Mouse (Mus musculus) MEL (cell line): ENCODE results near the gene Nup214. TPM values are rescaled to one million over a fixed set of nuclear protein-coding genes. Genes with fewer than 3 reads are reported as not detected.

Source experiments
- DNase-seq: peaks from one replicate; pipeline ENCODE4 v3.0.0; 2011; ENCODE audit warnings: low read depth, low spot score
- H3K27ac ChIP-seq: 2 replicates; pipeline ENCODE4 v1.5.1; 2012; ENCODE audit warnings: low read depth, mild to moderate bottlenecking, control low read depth, low read length, moderate library complexity; ENCODE audit not compliant: control insufficient read depth
- H3K27me3 ChIP-seq, 2 experiments: fragments of 150-350 bp in 1 of 2; sonication (generic) in 1 of 2; 2 replicates each; pipeline ENCODE4 v1.6.1; 2012; ENCODE audit warnings: low read length in 2 of 2, mild to moderate bottlenecking in 2 of 2, improper control_type of control experiment in 1 of 2, moderate library complexity in 1 of 2; ENCODE audit not compliant: insufficient read depth in 2 of 2, control insufficient read depth in 1 of 2
- H3K36me3 ChIP-seq, 2 experiments: 2 replicates each; pipeline ENCODE4 v1.6.1; 2012 to 2014; ENCODE audit warnings: low read length in 2 of 2, improper control_type of control experiment in 1 of 2, inconsistent platforms in 1 of 2, mild to moderate bottlenecking in 1 of 2; ENCODE audit not compliant: insufficient read depth in 2 of 2, control insufficient read depth in 1 of 2
- H3K4me1 ChIP-seq, 2 experiments: fragments of 150-350 bp in 1 of 2; sonication (generic) in 1 of 2; 2 replicates each; pipeline ENCODE4 v1.6.1; 2012; ENCODE audit warnings: low read length in 2 of 2, improper control_type of control experiment in 1 of 2, mild to moderate bottlenecking in 1 of 2; ENCODE audit not compliant: insufficient read depth in 2 of 2, control insufficient read depth in 1 of 2
- H3K4me3 ChIP-seq, 2 experiments: fragments of 150-350 bp in 1 of 2; sonication (generic) in 1 of 2; 2 replicates each; pipeline ENCODE4 v1.5.1; 2012; ENCODE audit warnings: low read depth in 2 of 2, low read length in 2 of 2, mild to moderate bottlenecking in 2 of 2, moderate library complexity in 2 of 2, control low read depth in 1 of 2, improper control_type of control experiment in 1 of 2; ENCODE audit not compliant: control insufficient read depth in 1 of 2, insufficient read depth in 1 of 2
- H3K79me2 ChIP-seq: 2 replicates; pipeline ENCODE4 v1.6.1; 2012; ENCODE audit warnings: mild to moderate bottlenecking, low read length, moderate library complexity; ENCODE audit not compliant: control insufficient read depth, poor library complexity, insufficient read depth
- H3K9ac ChIP-seq: 2 replicates; pipeline ENCODE4 v1.6.1; 2012; ENCODE audit warnings: low read depth, mild to moderate bottlenecking, control low read depth, low read length, moderate library complexity; ENCODE audit not compliant: control insufficient read depth, poor library complexity, severe bottlenecking
- H3K9me3 ChIP-seq: fragments of 150-350 bp; sonication (generic); replicated peaks from 2 replicates; pipeline ENCODE4 v1.6.1; 2012; ENCODE audit warnings: mild to moderate bottlenecking, low read length, improper control_type of control experiment, moderate library complexity; ENCODE audit not compliant: insufficient read depth
- BHLHE40 ChIP-seq: IDR thresholded peaks from 2 replicates; pipeline ENCODE4 v1.6.1; 2012; ENCODE audit warnings: low read depth, mild to moderate bottlenecking, inconsistent platforms, low read length, improper control_type of control experiment, borderline replicate concordance
- ELF1 ChIP-seq: IDR thresholded peaks from 2 replicates; pipeline ENCODE4 v1.6.1; 2014; ENCODE audit warnings: low read depth, mild to moderate bottlenecking, inconsistent platforms, low read length, improper control_type of control experiment, moderate library complexity
- EP300 ChIP-seq, 2 experiments: IDR thresholded peaks; 2 replicates each; pipeline ENCODE4 v1.6.1; 2011; ENCODE audit warnings: improper control_type of control experiment in 2 of 2, low read length in 2 of 2, low read depth in 1 of 2, mild to moderate bottlenecking in 1 of 2
- ETS1 ChIP-seq: IDR thresholded peaks from 2 replicates; pipeline ENCODE4 v1.6.1; 2012; ENCODE audit warnings: low read depth, mild to moderate bottlenecking, inconsistent platforms, low read length, improper control_type of control experiment, moderate library complexity
- GABPA ChIP-seq: IDR thresholded peaks from 2 replicates; pipeline ENCODE4 v1.6.1; 2012; ENCODE audit warnings: low read depth, mild to moderate bottlenecking, inconsistent platforms, low read length, improper control_type of control experiment, moderate library complexity
- HCFC1 ChIP-seq: IDR thresholded peaks from 2 replicates; pipeline ENCODE4 v1.6.1; 2012; ENCODE audit warnings: low read depth, mild to moderate bottlenecking, inconsistent platforms, low read length, improper control_type of control experiment, moderate library complexity
- JUND ChIP-seq: IDR thresholded peaks from 2 replicates; pipeline ENCODE4 v1.6.1; 2011; ENCODE audit warnings: low read depth, mild to moderate bottlenecking, improper control_type of control experiment, low read length
- MAFK ChIP-seq: IDR thresholded peaks from 2 replicates; pipeline ENCODE4 v1.6.1; 2011; ENCODE audit warnings: low read depth, mild to moderate bottlenecking, low read length, improper control_type of control experiment, borderline replicate concordance
- MAX ChIP-seq: IDR thresholded peaks from 2 replicates; pipeline ENCODE4 v1.6.1; 2011; ENCODE audit warnings: low read length, improper control_type of control experiment
- MYC ChIP-seq: IDR thresholded peaks from 2 replicates; pipeline ENCODE4 v1.6.1; 2011; ENCODE audit warnings: low read depth, mild to moderate bottlenecking, low read length, improper control_type of control experiment, moderate library complexity
- NELFE ChIP-seq: IDR thresholded peaks from 2 replicates; pipeline ENCODE4 v1.6.1; 2011; ENCODE audit warnings: low read depth, low read length, improper control_type of control experiment
- NRF1 ChIP-seq: IDR thresholded peaks from 2 replicates; pipeline ENCODE4 v1.6.1; 2014; ENCODE audit warnings: low read depth, mild to moderate bottlenecking, inconsistent platforms, low read length, improper control_type of control experiment, moderate library complexity; ENCODE audit not compliant: poor library complexity, insufficient read depth, severe bottlenecking
- POLR2A ChIP-seq, 2 experiments: IDR thresholded peaks; 2 replicates each; pipeline ENCODE4 v1.6.1; 2011 to 2012; ENCODE audit warnings: low read length in 2 of 2, mild to moderate bottlenecking in 2 of 2, control low read depth in 1 of 2, improper control_type of control experiment in 1 of 2, low read depth in 1 of 2, moderate library complexity in 1 of 2; ENCODE audit not compliant: control insufficient read depth in 1 of 2, insufficient read depth in 1 of 2, poor library complexity in 1 of 2
- POLR2AphosphoS5 ChIP-seq: IDR thresholded peaks from 2 replicates; pipeline ENCODE4 v1.6.1; 2012; ENCODE audit warnings: low read depth, borderline replicate concordance, mild to moderate bottlenecking, inconsistent platforms, low read length, moderate library complexity, mixed read lengths
- RAD21 ChIP-seq: IDR thresholded peaks from 2 replicates; pipeline ENCODE4 v1.6.1; 2011; ENCODE audit warnings: mild to moderate bottlenecking, low read depth, low read length, improper control_type of control experiment
- RCOR1 ChIP-seq: IDR thresholded peaks from 2 replicates; pipeline ENCODE4 v1.6.1; 2012; ENCODE audit warnings: low read depth, mild to moderate bottlenecking, inconsistent platforms, low read length, improper control_type of control experiment
- SIN3A ChIP-seq: IDR thresholded peaks from 2 replicates; pipeline ENCODE4 v1.6.1; 2012; ENCODE audit warnings: low read length, improper control_type of control experiment, inconsistent platforms
- SMC3 ChIP-seq: IDR thresholded peaks from 2 replicates; pipeline ENCODE4 v1.6.1; 2011; ENCODE audit warnings: low read depth, low read length, improper control_type of control experiment
- TAL1 ChIP-seq: IDR thresholded peaks from 2 replicates; pipeline ENCODE4 v1.6.1; 2012; ENCODE audit warnings: mild to moderate bottlenecking, inconsistent platforms, low read length, moderate library complexity, mixed read lengths
- TBP ChIP-seq: IDR thresholded peaks from 2 replicates; pipeline ENCODE4 v1.8.0; 2011; ENCODE audit warnings: low read depth, low read length, improper control_type of control experiment
- TCF12 ChIP-seq: IDR thresholded peaks from 2 replicates; pipeline ENCODE4 v1.6.1; 2014; ENCODE audit warnings: low read depth, mild to moderate bottlenecking, inconsistent platforms, low read length, improper control_type of control experiment, moderate library complexity
- UBTF ChIP-seq: IDR thresholded peaks from 2 replicates; pipeline ENCODE4 v1.6.1; 2012; ENCODE audit warnings: low read depth, mild to moderate bottlenecking, inconsistent platforms, low read length, improper control_type of control experiment, moderate library complexity, borderline replicate concordance; ENCODE audit not compliant: insufficient read depth
- USF2 ChIP-seq, 2 experiments: IDR thresholded peaks; 2 replicates each; pipeline ENCODE4 v1.6.1; 2011 to 2012; ENCODE audit warnings: improper control_type of control experiment in 2 of 2, low read length in 2 of 2, borderline replicate concordance in 1 of 2, inconsistent platforms in 1 of 2, low read depth in 1 of 2, mild to moderate bottlenecking in 1 of 2; ENCODE audit not compliant: insufficient read depth in 1 of 2
- ZC3H11A ChIP-seq: IDR thresholded peaks from 2 replicates; pipeline ENCODE4 v1.6.1; 2012; ENCODE audit warnings: low read depth, mild to moderate bottlenecking, inconsistent platforms, low read length, improper control_type of control experiment
- ZKSCAN1 ChIP-seq: IDR thresholded peaks from 2 replicates; pipeline ENCODE4 v1.6.1; 2012; ENCODE audit warnings: low read depth, mild to moderate bottlenecking, inconsistent platforms, low read length, improper control_type of control experiment, moderate library complexity
- ZMIZ1 ChIP-seq: IDR thresholded peaks from 2 replicates; pipeline ENCODE4 v1.6.1; 2012; ENCODE audit warnings: low read depth, mild to moderate bottlenecking, inconsistent platforms, low read length, improper control_type of control experiment, moderate library complexity
- ZNF384 ChIP-seq: IDR thresholded peaks from 2 replicates; pipeline ENCODE4 v1.6.1; 2012; ENCODE audit warnings: low read depth, mild to moderate bottlenecking, inconsistent platforms, low read length, improper control_type of control experiment
- polyA plus RNA-seq, 2 experiments: library from polyadenylated mRNA; stranded (reverse) in 1 of 2; unstranded in 1 of 2; fragments of >175 nt in 1 of 2; fragments of >200 nt in 1 of 2; gene quantifications; 2 replicates each; pipeline versions ENCODE4 v1.2.1 to v1.2.4; 2012; ENCODE audit warnings: low replicate concordance in 2 of 2, low read depth in 1 of 2; ENCODE audit not compliant: insufficient read length in 2 of 2, insufficient read depth in 1 of 2, missing spikeins in 1 of 2
- total RNA-seq: library from RNA; depleted of rRNA; stranded (reverse); fragments of 300-350 nt; gene quantifications from 2 replicates; pipeline ENCODE4 v1.2.3, GENCODE M21; 2012

The Nup214 gene
- total and polyA plus RNA-seq, 3 experiments, result 71.4 to 163 (median 78.6) TPM

- peaks cover 0 to 9% of the 10 kb centered on the region in 2 experiments; a peak in 2 of 4 replicates for H3K4me1 ChIP-seq
- H3K27ac ChIP-seq, result no peak overlapping the region
- no peak overlapping the region for H3K4me3 ChIP-seq
- no peaks in the 10 kb centered on the region for H3K79me2 ChIP-seq
- TF ChIP-seq NELFE (no peak), SMC3 (no peak), EP300 (IDR thresholded peaks at IDR 0.05; ENCODE audit: low read depth in 1 of 2, low read length in 2 of 2) (no peak), HCFC1 (no peak), ETS1 (no peak), ZC3H11A (no peak), ZNF384 (no peak), JUND (no peak), SIN3A (no peak), UBTF (no peak), RCOR1 (no peak), TBP (no peak), TAL1 (no peak), POLR2AphosphoS5 (no peak), GABPA (no peak), ELF1 (no peak), TCF12 (no peak), ZMIZ1 (no peak), POLR2A (IDR thresholded peaks at IDR 0.05; ENCODE audit: control insufficient read depth in 1 of 2, insufficient read depth in 1 of 2, low read depth in 1 of 2, low read length in 2 of 2, poor library complexity in 1 of 2) (no peak)
- no peaks in the 10 kb centered on the region for H3K9me3 ChIP-seq
- DNase-seq, result no peak
- H3K27me3 ChIP-seq, result peaks cover 1 to 11% of the 10 kb centered on the region in 2 experiments
- no peak overlapping the region for H3K9ac ChIP-seq
- H3K36me3 ChIP-seq, result peaks cover 0 to 7% of the 10 kb centered on the region in 2 experiments; a peak in 1 of 4 replicates
Observed at GRCm38 (mm10) chr2:31954779-31955181, 19.5 kb upstream of the Nup214 start.

DNA sequence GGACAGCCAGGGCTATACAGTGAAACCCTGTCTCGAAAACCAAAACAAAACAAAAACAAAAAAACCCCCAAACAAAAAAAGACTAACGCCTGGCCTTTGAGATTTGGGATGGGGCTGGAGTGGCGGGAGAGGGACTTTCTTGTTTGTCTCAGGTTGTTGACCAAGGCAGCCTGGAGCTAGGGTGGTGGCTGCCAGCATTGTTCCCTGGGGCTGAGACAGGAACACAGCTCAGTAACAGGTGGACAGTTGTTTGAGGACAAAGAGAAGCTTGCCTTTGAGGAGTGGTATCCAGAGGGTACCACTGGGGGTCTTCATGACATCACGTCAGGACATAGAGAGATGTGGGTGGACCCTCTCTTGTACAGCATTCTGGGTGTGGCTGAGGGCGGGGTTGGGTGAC lies 18.6 kb upstream of the Nup214 start:
- no peaks in the 10 kb centered on the region for H3K9me3 ChIP-seq
- TF ChIP-seq ZKSCAN1 (no peak), MYC (no peak), BHLHE40 (no peak), MAFK (no peak), MAX (no peak), ZNF384 (no peak), NRF1 (no peak), POLR2AphosphoS5 (no peak), RAD21 (no peak), USF2 (IDR thresholded peaks at IDR 0.05; ENCODE audit: borderline replicate concordance in 1 of 2, insufficient read depth in 1 of 2, low read depth in 1 of 2, low read length in 2 of 2) (no peak)
- H3K4me3 ChIP-seq, result no peak overlapping the region
- H3K27ac ChIP-seq, result no peak overlapping the region
- DNase-seq, result no peak
- H3K9ac ChIP-seq, result no peak overlapping the region
- H3K79me2 ChIP-seq, result no peaks in the 10 kb centered on the region
- peaks cover 0 to 7% of the 10 kb centered on the region in 2 experiments; a peak in 1 of 4 replicates for H3K36me3 ChIP-seq
- peaks cover 0 to 5% of the 10 kb centered on the region in 2 experiments; a peak in 2 of 4 replicates for H3K27me3 ChIP-seq
- H3K4me1 ChIP-seq, result peaks cover 0 to 13% of the 10 kb centered on the region in 2 experiments; a peak in 2 of 4 replicates
